Mouse (Mus musculus): ENCODE measurements around the gene Sgcg. TPM values are rescaled to one million over a fixed set of nuclear protein-coding genes. Genes with fewer than 3 reads are reported as not detected.
A peak's percentile ranks its signal among the peaks of the same experiment; 100 is the strongest.

Gene Sgcg
- polyA plus RNA-seq (2012; ENCODE audit: insufficient read depth, low replicate concordance) = not detected in 2 replicates

- TF ChIP-seq FLI1 (IDR thresholded peaks at IDR 0.05; ENCODE audit: low read length) = no peak
- TF ChIP-seq GATA1 (IDR thresholded peaks at IDR 0.05; ENCODE audit: borderline replicate concordance, low read length) = no peak
- no peaks in the 10 kb centered on the region for H3K9me3 ChIP-seq
- H3K4me1 ChIP-seq = no peaks in the 10 kb centered on the region
- no peaks in the 10 kb centered on the region for H3K27me3 ChIP-seq (replicated peaks)
- H3K4me3 ChIP-seq (replicated peaks) = no peak within 1 kb of the TSS
- H3K36me3 ChIP-seq (replicated peaks; ENCODE audit: low read length) = no peaks in the 10 kb centered on the region
Measured at GRCm38 (mm10) chr14:61258352-61258751, at the start of gene Sgcg. Sgcg (minus strand) TSS chr14:61258490.

- Histone ChIP-seq H3K36me3 (replicated peaks; ENCODE audit: low read length) (no peaks in the 10 kb centered on the region), H3K9me3 (peaks cover 22% of the 10 kb centered on the region), H3K4me3 (replicated peaks) (no peak overlapping the region), H3K4me1 (peaks cover 26% of the 10 kb centered on the region), H3K27me3 (replicated peaks) (peaks cover 15% of the 10 kb centered on the region)
- TF ChIP-seq FLI1 (IDR thresholded peaks at IDR 0.05; ENCODE audit: low read length) (no peak), GATA1 (IDR thresholded peaks at IDR 0.05; ENCODE audit: borderline replicate concordance, low read length) (no peak)
Measured at GRCm38 (mm10) chr14:61303969-61304609, 45.8 kb upstream of the Sgcg start.

- Histone ChIP-seq H3K4me1 (peaks cover 11% of the 10 kb centered on the region), H3K4me3 (replicated peaks) (no peak overlapping the region), H3K36me3 (replicated peaks; ENCODE audit: low read length) (no peaks in the 10 kb centered on the region), H3K27me3 (replicated peaks) (peaks cover 15% of the 10 kb centered on the region), H3K9me3 (peaks cover 22% of the 10 kb centered on the region)
- TF ChIP-seq GATA1 (IDR thresholded peaks at IDR 0.05; ENCODE audit: borderline replicate concordance, low read length) = no peak
- no peak for TF ChIP-seq FLI1 (IDR thresholded peaks at IDR 0.05; ENCODE audit: low read length)
Measured at GRCm38 (mm10) chr14:61302428-61302827, 44.1 kb upstream of the Sgcg start.

GRCm38 (mm10) chr14:61301323-61301722, 43.0 kb upstream of the Sgcg start:
- Histone ChIP-seq H3K36me3 (replicated peaks; ENCODE audit: low read length) (no peaks in the 10 kb centered on the region), H3K27me3 (replicated peaks) (peaks cover 19% of the 10 kb centered on the region), H3K4me3 (replicated peaks) (no peak overlapping the region), H3K4me1 (peaks cover 10% of the 10 kb centered on the region), H3K9me3 (peaks cover 31% of the 10 kb centered on the region)
- TF ChIP-seq FLI1 (IDR thresholded peaks at IDR 0.05; ENCODE audit: low read length) = no peak
- TF ChIP-seq GATA1 (IDR thresholded peaks at IDR 0.05; ENCODE audit: borderline replicate concordance, low read length) = no peak

GRCm38 (mm10) chr14:61299810-61300209, 41.5 kb upstream of the Sgcg start:
- peaks cover 22% of the 10 kb centered on the region for H3K9me3 ChIP-seq
- H3K27me3 ChIP-seq (replicated peaks) = peaks cover 17% of the 10 kb centered on the region
- peaks cover 11% of the 10 kb centered on the region for H3K4me1 ChIP-seq
- no peaks in the 10 kb centered on the region for H3K36me3 ChIP-seq (replicated peaks; ENCODE audit: low read length)
- TF ChIP-seq FLI1 (IDR thresholded peaks at IDR 0.05; ENCODE audit: low read length) (no peak), GATA1 (IDR thresholded peaks at IDR 0.05; ENCODE audit: borderline replicate concordance, low read length) (no peak)
- no peak overlapping the region for H3K4me3 ChIP-seq (replicated peaks)

GRCm38 (mm10) chr14:61294738-61295079, 36.4 kb upstream of the Sgcg start:
- peak overlapping the region; percentile 16 for H3K4me3 ChIP-seq (replicated peaks)

GRCm38 (mm10) chr14:61293884-61294737, 35.8 kb upstream of the Sgcg start:
- H3K27me3 ChIP-seq (replicated peaks) = peaks cover 10% of the 10 kb centered on the region
- peaks cover 15% of the 10 kb centered on the region for H3K4me1 ChIP-seq
- H3K36me3 ChIP-seq (replicated peaks; ENCODE audit: low read length) = no peaks in the 10 kb centered on the region
- H3K4me3 ChIP-seq (replicated peaks) = peak overlapping the region; percentile 16
- TF ChIP-seq GATA1 (IDR thresholded peaks at IDR 0.05; ENCODE audit: borderline replicate concordance, low read length) (no peak), FLI1 (IDR thresholded peaks at IDR 0.05; ENCODE audit: low read length) (no peak)
- H3K9me3 ChIP-seq = peaks cover 13% of the 10 kb centered on the region

More at GRCm38 (mm10) chr14:61294738-61295079, 36.4 kb upstream of the Sgcg start:
- no peaks in the 10 kb centered on the region for H3K36me3 ChIP-seq (replicated peaks; ENCODE audit: low read length)
- H3K9me3 ChIP-seq = peaks cover 13% of the 10 kb centered on the region
- peaks cover 13% of the 10 kb centered on the region for H3K4me1 ChIP-seq
- TF ChIP-seq FLI1 (IDR thresholded peaks at IDR 0.05; ENCODE audit: low read length) = no peak
- TF ChIP-seq GATA1 (IDR thresholded peaks at IDR 0.05; ENCODE audit: borderline replicate concordance, low read length) = no peak
- H3K27me3 ChIP-seq (replicated peaks) = peaks cover 10% of the 10 kb centered on the region

GRCm38 (mm10) chr14:61290664-61291063, 32.4 kb upstream of the Sgcg start:
- Histone ChIP-seq H3K27me3 (replicated peaks) (peaks cover 6% of the 10 kb centered on the region), H3K4me1 (peaks cover 21% of the 10 kb centered on the region), H3K4me3 (replicated peaks) (no peak overlapping the region), H3K9me3 (0 out of 2 replicates have a peak, but pooled peaks cover 6% of the 10 kb centered on the region), H3K36me3 (replicated peaks; ENCODE audit: low read length) (no peaks in the 10 kb centered on the region)
- no peak for TF ChIP-seq GATA1 (IDR thresholded peaks at IDR 0.05; ENCODE audit: borderline replicate concordance, low read length)
- no peak for TF ChIP-seq FLI1 (IDR thresholded peaks at IDR 0.05; ENCODE audit: low read length)

GRCm38 (mm10) chr14:61288606-61289286, 30.5 kb upstream of the Sgcg start:
- Histone ChIP-seq H3K27me3 (replicated peaks) (peaks cover 5% of the 10 kb centered on the region), H3K4me3 (replicated peaks) (peak overlapping the region; percentile 84), H3K36me3 (replicated peaks; ENCODE audit: low read length) (no peaks in the 10 kb centered on the region), H3K4me1 (peaks cover 11% of the 10 kb centered on the region), H3K9me3 (peaks cover 15% of the 10 kb centered on the region)
- TF ChIP-seq GATA1 (IDR thresholded peaks at IDR 0.05; ENCODE audit: borderline replicate concordance, low read length) = no peak
- TF ChIP-seq FLI1 (IDR thresholded peaks at IDR 0.05; ENCODE audit: low read length) = no peak

All from megakaryocyte, embryonic 14.5 days (primary cell).